Mouse (Mus musculus) adrenal gland, postnatal 4 days (tissue): ENCODE results near the gene Msantd1. TPM values are rescaled to one million over a fixed set of nuclear protein-coding genes. Genes with fewer than 3 reads are reported as not detected.

Source experiments
- DNase-seq, 2 experiments: peaks; one replicate each; pipeline ENCODE4 v3.0.0; 2021 to 2022; ENCODE audit warnings: low spot score in 2 of 2, mixed read lengths in 2 of 2
- total RNA-seq, 2 experiments: library from RNA; stranded (reverse); gene quantifications; 2 replicates each; pipeline ENCODE4 v1.2.3; 2021

Gene Msantd1
- total RNA-seq, 2 experiments from 2014 or later = 1.9 to 2.9 TPM

DNA sequence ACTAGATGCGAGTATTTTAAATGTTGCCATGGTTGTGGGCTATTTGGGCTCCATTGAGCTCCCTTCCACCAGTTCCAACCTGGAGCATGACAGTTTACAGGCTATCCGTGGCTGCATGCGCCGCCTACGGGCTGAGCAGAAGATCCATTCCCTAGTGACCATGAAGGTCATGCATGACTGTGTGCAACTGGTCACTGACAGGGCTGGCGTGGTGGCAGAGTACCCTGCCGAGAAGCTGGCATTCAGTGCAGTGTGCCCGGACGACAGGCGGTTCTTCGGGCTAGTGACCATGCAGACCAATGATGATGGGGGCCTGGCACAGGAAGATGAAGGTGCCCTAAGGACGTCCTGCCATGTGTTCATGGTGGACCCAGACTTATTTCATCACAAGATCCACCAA, 57.7 kb downstream of the Msantd1 start:
- no peak for DNase-seq

- no peak for DNase-seq
Observed at GRCm38 (mm10) chr5:34968386-34968785, 60.6 kb downstream of the Msantd1 start.

- no peak for DNase-seq
Observed at GRCm38 (mm10) chr5:34972471-34972870, 64.7 kb downstream of the Msantd1 start.

Other genes with a start within 250 kb of the Msantd1 start
- gene Nop14, start 247.9 kb upstream of the Msantd1 start, total RNA-seq = 10 to 100 TPM; 22.7 to 24.2 TPM
- 1 to 10 TPM; 4.0 to 4.3 TPM for gene Grk4, start 247.6 kb upstream of the Msantd1 start, total RNA-seq
- gene Htt, start 146.3 kb upstream of the Msantd1 start, total RNA-seq = 10 to 100 TPM; 29.0 to 31.4 TPM
- gene Rgs12, start 41.4 kb downstream of the Msantd1 start, total RNA-seq = 10 to 100 TPM; 57.1 to 64.9 TPM
- gene Hgfac, start 133.5 kb downstream of the Msantd1 start, total RNA-seq = 10 to 100 TPM in 1 of 2 experiments, 1 to 10 TPM in 1; 5.6 to 39.9 TPM
- gene Dok7, start 148.8 kb downstream of the Msantd1 start, total RNA-seq = 10 to 100 TPM; 13.0 to 13.1 TPM
- gene Lrpap1, start 197.8 kb downstream of the Msantd1 start, total RNA-seq = 100 to 1,000 TPM; 109 to 129 TPM